Mouse (Mus musculus) olfactory bulb, adult 2 months (tissue): ENCODE measurements at regions not wholly inside any gene's neighbourhood (a gene's known extent, or its start where the extent isn't known, plus 50 kb on each side); places are given as distances from the start of the nearest gene placed in this dataset.

Source experiments
- CTCF ChIP-seq: fragments of 200-500 bp; IDR thresholded peaks from 2 replicates; pipeline ENCODE4 v1.5.1; 2012; ENCODE audit warnings: low read depth, mild to moderate bottlenecking, low read length, moderate library complexity; ENCODE audit not compliant: insufficient read depth
- POLR2A ChIP-seq: fragments of 200-500 bp; IDR thresholded peaks from 2 replicates; pipeline ENCODE4 v1.6.1; 2012; ENCODE audit warnings: mild to moderate bottlenecking, low read depth, low read length, moderate library complexity; ENCODE audit not compliant: insufficient read depth

DNA sequence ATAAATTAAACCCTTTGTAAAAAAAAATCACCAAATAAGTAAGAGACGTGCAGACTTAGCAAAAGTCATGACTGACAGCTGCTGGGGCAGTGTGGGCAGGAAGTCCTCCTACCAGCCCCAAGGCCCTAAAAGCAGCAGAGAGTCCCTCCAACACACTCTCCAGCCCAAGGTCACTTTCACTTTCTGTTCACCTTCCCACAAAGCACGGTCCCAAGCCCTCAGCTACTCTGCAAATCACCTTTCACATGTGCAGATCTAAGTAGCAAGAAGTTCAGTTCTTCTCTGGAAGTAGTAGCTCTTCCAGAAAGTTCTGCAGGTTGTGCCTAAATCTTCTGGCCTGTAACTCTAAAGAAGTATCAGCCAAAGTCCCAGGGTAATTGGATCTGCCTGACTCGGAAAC is 120.8 kb upstream of the Gm26657 start:
- TF ChIP-seq CTCF: no peak
- no peak for TF ChIP-seq POLR2A
